Mouse (Mus musculus): Measurements from ENCODE around the gene Sell. TPM values are rescaled to one million over a fixed set of nuclear protein-coding genes. Genes with fewer than 3 reads are reported as not detected.
A peak's percentile ranks its signal among the peaks of the same experiment; 100 is the strongest.
"Not testable (repeated sequence)": the region's sequence is repeated elsewhere in the genome, so short reads cannot be mapped to it uniquely, and the experiment has no call there.

Sell gene
- 0.15 TPM in 1 of 2 replicates, not detected in the other for polyA plus RNA-seq (2014; fragmentation: Nextera tagmentation; extraction: Ambion mirVana)

DNA sequence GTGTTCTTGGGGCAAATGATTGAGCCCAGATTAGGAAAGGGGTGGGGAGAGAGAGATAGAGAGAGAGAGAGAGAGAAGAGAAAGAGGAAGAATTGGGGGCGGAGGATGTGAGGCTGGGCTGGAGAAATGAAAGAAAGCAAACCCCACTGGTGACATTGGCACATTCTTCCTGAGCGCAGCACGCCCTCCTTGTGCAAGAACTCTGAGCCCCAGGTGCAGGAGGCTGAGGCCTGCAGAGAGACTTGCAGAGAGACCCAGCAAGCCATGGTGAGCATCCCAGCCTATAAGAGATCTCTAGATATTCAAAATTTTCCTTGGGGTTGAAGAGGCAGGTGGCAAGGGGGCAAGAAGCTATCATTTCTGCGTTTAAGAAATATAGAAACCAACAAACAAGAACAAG lies at the start of gene Sell:
TSS of gene Sell (plus strand) at position 58 of the 400 bp plus-strand sequence.
- Histone ChIP-seq H3K36me3 (ENCODE audit: control insufficient read depth, insufficient read depth, low read length) (no peaks in the 10 kb centered on the region), H3K27me3 (replicated peaks; ENCODE audit: control insufficient read depth, insufficient read depth, low read length) (no peaks in the 10 kb centered on the region), H3K27ac (ENCODE audit: low read depth, low read length) (no peak within 1 kb of the TSS), H3K9ac (ENCODE audit: low read length) (no peak within 1 kb of the TSS), H3K4me1 (ENCODE audit: control insufficient read depth, insufficient read depth, low read length) (no peaks in the 10 kb centered on the region), H3K4me2 (ENCODE audit: low read length) (no peak within 1 kb of the TSS), H3K9me3 (replicated peaks; ENCODE audit: control insufficient read depth, low read length) (no peaks in the 10 kb centered on the region), H3K4me3 (ENCODE audit: low read depth, low read length) (no peak within 1 kb of the TSS)
- no peak for ATAC-seq
- DNase-seq (ENCODE audit: low spot score), result no peak
- WGBS, result 76% methylated on average over 4 of the region's 4 CpGs

DNA sequence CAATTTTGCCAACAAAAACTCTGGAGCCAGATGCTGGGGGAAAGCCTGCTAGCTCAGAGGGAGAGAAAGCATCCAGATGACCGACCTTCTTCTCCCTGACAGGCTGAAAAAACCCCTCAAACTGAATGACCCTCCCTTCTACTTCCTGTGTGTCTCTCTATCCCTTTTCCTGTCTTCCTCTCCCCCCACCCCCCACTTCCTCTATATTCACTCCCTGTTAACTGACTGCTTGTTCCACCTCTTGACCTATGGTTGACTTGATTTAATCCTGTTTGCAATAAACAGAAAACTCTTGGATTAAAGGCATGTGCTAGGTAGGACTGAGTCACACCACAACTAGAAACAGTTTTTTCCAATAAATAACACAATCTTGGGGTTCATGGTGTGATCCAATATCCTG lies 47.2 kb upstream of the Sell start:
- DNase-seq (ENCODE audit: low spot score) (no peak), ATAC-seq (no peak)
- no peaks in the 10 kb centered on the region for H3K27me3 ChIP-seq (replicated peaks; ENCODE audit: control insufficient read depth, insufficient read depth, low read length)
- H3K9ac ChIP-seq (ENCODE audit: low read length), result no peak overlapping the region
- H3K4me1 ChIP-seq (ENCODE audit: control insufficient read depth, insufficient read depth, low read length), result no peaks in the 10 kb centered on the region
- no peaks in the 10 kb centered on the region for H3K36me3 ChIP-seq (ENCODE audit: control insufficient read depth, insufficient read depth, low read length)
- H3K4me3 ChIP-seq (ENCODE audit: low read depth, low read length), result no peak overlapping the region
- no peak overlapping the region for H3K27ac ChIP-seq (ENCODE audit: low read depth, low read length)
- no peaks in the 10 kb centered on the region for H3K9me3 ChIP-seq (replicated peaks; ENCODE audit: control insufficient read depth, low read length)
- 76% methylated on average over 1 of the region's 1 CpGs for WGBS
- H3K4me2 ChIP-seq (ENCODE audit: low read length), result no peak overlapping the region

DNA sequence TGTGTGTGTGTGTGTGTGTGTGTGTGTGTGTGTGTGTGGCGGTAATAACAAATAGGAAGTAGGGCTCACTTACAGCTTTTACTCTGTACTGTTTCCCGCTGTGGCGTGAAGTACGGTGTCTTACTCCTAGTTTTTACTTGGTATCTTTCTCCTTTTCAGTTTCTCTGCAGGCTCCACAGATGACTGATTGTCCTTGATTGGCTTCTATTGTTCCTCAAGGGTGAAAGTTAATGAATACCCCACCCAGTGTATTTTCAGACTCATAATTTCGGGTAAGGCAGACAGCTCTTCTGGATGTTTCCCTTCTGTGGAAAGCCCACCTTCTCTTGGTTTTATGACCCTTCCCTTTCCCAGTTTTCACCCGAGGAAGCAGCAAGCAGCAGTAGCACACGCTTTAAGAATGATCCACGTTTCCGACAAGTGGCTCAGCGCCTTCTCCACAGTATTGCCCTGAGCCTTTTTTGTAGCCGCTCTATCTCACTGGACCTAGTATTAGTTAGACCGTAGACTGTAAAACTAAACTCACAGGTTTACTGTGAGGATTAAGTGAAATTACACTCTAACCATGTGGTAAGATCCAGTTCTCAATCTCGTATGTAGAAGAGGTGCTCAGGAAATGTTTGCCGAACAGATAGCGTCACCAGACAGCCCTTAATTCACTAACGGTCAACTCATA lies 43.4 kb upstream of the Sell start:
- ATAC-seq (no peak), DNase-seq (ENCODE audit: low spot score) (no peak)
- Histone ChIP-seq H3K9me3 (replicated peaks; ENCODE audit: control insufficient read depth, low read length) (no peaks in the 10 kb centered on the region), H3K27me3 (replicated peaks; ENCODE audit: control insufficient read depth, insufficient read depth, low read length) (no peaks in the 10 kb centered on the region), H3K27ac (ENCODE audit: low read depth, low read length) (no peak overlapping the region), H3K4me3 (ENCODE audit: low read depth, low read length) (no peak overlapping the region), H3K36me3 (ENCODE audit: control insufficient read depth, insufficient read depth, low read length) (no peaks in the 10 kb centered on the region), H3K4me1 (ENCODE audit: control insufficient read depth, insufficient read depth, low read length) (no peaks in the 10 kb centered on the region), H3K9ac (ENCODE audit: low read length) (no peak overlapping the region), H3K4me2 (ENCODE audit: low read length) (no peak overlapping the region)
- WGBS, result 91% methylated on average over 16 of the region's 16 CpGs

DNA sequence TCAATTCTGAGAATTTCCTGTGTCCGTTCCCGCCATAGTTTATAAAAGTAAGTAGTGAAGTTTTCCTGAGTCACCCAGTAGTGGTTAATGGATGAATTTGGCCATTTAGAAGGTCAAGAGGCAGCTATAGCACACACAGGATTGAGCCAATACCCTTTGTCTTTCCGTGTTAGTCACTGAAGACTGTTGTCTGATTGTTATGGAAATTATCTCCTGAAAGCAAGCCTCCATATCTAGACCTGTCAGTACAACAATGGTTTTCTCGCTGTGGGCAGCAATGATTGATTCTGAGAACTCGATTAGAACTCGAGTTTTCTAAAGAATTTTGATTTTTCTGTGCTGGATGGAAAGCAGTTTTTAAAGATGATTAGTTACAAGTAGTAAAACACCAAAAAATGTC lies 42.0 kb upstream of the Sell start:
- WGBS, result 47% methylated on average over 6 of the region's 6 CpGs
- DNase-seq (ENCODE audit: low spot score), result no peak

DNA sequence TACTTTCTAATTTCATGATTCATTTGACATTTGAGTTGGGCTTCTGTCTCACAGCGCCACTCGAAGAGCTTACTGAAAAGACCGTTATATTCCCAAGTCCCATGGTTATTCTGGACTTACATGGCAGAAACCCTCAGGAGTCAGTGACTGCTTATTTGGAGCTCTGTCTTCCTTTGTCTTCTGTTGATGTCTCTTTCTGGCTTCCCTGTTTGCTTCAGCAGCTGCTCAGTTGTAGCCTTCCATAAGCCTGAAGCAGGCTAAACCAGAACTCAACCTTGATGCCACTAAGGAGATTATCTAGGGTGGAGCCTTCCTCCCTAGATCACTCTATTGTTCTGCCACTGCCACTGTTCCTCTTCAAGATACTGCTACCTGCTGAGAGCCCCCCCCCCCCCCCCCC lies 41.0 kb upstream of the Sell start:
- not testable (repeated sequence) for H3K4me2 ChIP-seq (ENCODE audit: low read length); DNase-seq (ENCODE audit: low spot score); H3K36me3 ChIP-seq (ENCODE audit: control insufficient read depth, insufficient read depth, low read length); H3K9me3 ChIP-seq (replicated peaks; ENCODE audit: control insufficient read depth, low read length); H3K4me1 ChIP-seq (ENCODE audit: control insufficient read depth, insufficient read depth, low read length); ATAC-seq; H3K27ac ChIP-seq (ENCODE audit: low read depth, low read length); H3K9ac ChIP-seq (ENCODE audit: low read length); H3K27me3 ChIP-seq (replicated peaks; ENCODE audit: control insufficient read depth, insufficient read depth, low read length); H3K4me3 ChIP-seq (ENCODE audit: low read depth, low read length)
- 82% methylated on average over 3 of the region's 3 CpGs for WGBS

More for the DNA sequence above, 42.0 kb upstream of the Sell start:
- no peaks in the 10 kb centered on the region for H3K9me3 ChIP-seq (replicated peaks; ENCODE audit: control insufficient read depth, low read length)
- no peaks in the 10 kb centered on the region for H3K27me3 ChIP-seq (replicated peaks; ENCODE audit: control insufficient read depth, insufficient read depth, low read length)
- H3K4me2 ChIP-seq (ENCODE audit: low read length), result no peak overlapping the region
- H3K36me3 ChIP-seq (ENCODE audit: control insufficient read depth, insufficient read depth, low read length), result no peaks in the 10 kb centered on the region
- ATAC-seq, result no peak
- no peak overlapping the region for H3K27ac ChIP-seq (ENCODE audit: low read depth, low read length)
- no peak overlapping the region for H3K9ac ChIP-seq (ENCODE audit: low read length)
- no peak overlapping the region for H3K4me3 ChIP-seq (ENCODE audit: low read depth, low read length)
- no peaks in the 10 kb centered on the region for H3K4me1 ChIP-seq (ENCODE audit: control insufficient read depth, insufficient read depth, low read length)

DNA sequence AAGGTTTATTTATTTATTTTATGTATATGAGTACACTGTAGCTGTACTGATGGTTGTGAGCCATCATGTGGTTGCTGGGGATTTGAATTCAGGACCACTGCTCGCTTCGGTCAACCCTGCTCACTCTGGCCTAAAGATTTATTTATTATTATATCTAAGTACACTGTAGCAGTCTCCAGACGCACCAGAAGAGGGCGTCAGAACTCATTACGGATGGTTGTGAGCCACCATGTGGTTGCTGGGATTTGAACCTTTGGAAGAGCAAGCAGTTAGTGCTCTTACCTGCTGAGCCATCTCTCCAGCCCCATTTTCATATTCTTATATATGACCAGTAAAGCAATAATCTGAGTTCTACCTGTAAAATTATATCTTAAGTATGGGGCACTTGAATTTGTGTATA lies 39.7 kb upstream of the Sell start:
- not testable (repeated sequence) for ATAC-seq; H3K9me3 ChIP-seq (replicated peaks; ENCODE audit: control insufficient read depth, low read length); DNase-seq (ENCODE audit: low spot score); H3K4me3 ChIP-seq (ENCODE audit: low read depth, low read length); H3K9ac ChIP-seq (ENCODE audit: low read length); H3K4me1 ChIP-seq (ENCODE audit: control insufficient read depth, insufficient read depth, low read length); H3K4me2 ChIP-seq (ENCODE audit: low read length); H3K36me3 ChIP-seq (ENCODE audit: control insufficient read depth, insufficient read depth, low read length); H3K27ac ChIP-seq (ENCODE audit: low read depth, low read length); H3K27me3 ChIP-seq (replicated peaks; ENCODE audit: control insufficient read depth, insufficient read depth, low read length)
- WGBS, result 84% methylated on average over 5 of the region's 5 CpGs

DNA sequence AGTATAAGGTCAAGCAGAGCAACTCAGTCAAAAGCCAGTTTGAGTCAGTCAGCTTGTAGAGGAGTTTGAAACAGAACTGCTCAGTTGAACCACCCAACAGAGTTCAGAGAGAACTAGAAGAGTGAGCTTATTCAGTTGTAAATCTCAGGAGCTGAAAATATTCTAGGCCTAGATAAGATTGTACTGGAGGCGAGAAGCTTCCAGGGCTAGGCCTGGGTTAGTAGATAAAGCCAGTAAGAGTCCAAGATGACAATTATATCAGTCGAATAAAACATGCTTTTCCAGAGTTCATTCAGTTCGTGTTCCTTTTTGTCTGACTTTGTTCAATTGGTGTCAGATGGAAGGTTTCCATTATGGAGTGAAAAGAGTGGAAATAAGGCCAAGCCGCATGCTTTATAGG lies 36.1 kb upstream of the Sell start:
- ATAC-seq (no peak), DNase-seq (ENCODE audit: low spot score) (no peak)
- H3K36me3 ChIP-seq (ENCODE audit: control insufficient read depth, insufficient read depth, low read length), result no peaks in the 10 kb centered on the region
- H3K4me2 ChIP-seq (ENCODE audit: low read length), result no peak overlapping the region
- no peak overlapping the region for H3K4me3 ChIP-seq (ENCODE audit: low read depth, low read length)
- no peaks in the 10 kb centered on the region for H3K9me3 ChIP-seq (replicated peaks; ENCODE audit: control insufficient read depth, low read length)
- H3K9ac ChIP-seq (ENCODE audit: low read length), result no peak overlapping the region
- WGBS, result 87% methylated on average over 4 of the region's 4 CpGs
- no peak overlapping the region for H3K27ac ChIP-seq (ENCODE audit: low read depth, low read length)
- H3K4me1 ChIP-seq (ENCODE audit: control insufficient read depth, insufficient read depth, low read length), result no peaks in the 10 kb centered on the region
- H3K27me3 ChIP-seq (replicated peaks; ENCODE audit: control insufficient read depth, insufficient read depth, low read length), result no peaks in the 10 kb centered on the region

DNA sequence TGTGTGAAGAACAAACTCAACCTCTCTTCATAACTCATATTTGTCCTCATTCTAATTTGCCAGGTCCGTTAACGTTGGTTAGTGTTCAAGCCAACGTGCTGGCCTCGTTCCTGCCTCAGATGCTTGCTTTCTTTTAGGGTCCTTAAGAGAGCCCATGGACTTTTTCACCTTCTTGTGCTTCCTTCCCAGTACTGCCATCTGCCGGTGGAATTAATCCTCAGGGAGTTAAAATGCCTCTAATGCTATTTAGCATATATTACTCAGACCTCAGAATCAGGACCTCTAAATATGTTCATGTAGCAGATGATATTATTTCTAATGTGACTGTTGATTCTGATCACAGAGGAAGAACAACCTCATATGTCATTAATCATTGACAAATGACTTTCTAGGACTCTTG lies 34.4 kb upstream of the Sell start:
- Histone ChIP-seq H3K27me3 (replicated peaks; ENCODE audit: control insufficient read depth, insufficient read depth, low read length) (no peaks in the 10 kb centered on the region), H3K4me1 (ENCODE audit: control insufficient read depth, insufficient read depth, low read length) (no peaks in the 10 kb centered on the region), H3K9me3 (replicated peaks; ENCODE audit: control insufficient read depth, low read length) (no peaks in the 10 kb centered on the region), H3K4me3 (ENCODE audit: low read depth, low read length) (no peak overlapping the region), H3K36me3 (ENCODE audit: control insufficient read depth, insufficient read depth, low read length) (no peaks in the 10 kb centered on the region), H3K9ac (ENCODE audit: low read length) (no peak overlapping the region), H3K4me2 (ENCODE audit: low read length) (no peak overlapping the region), H3K27ac (ENCODE audit: low read depth, low read length) (no peak overlapping the region)
- ATAC-seq (no peak), DNase-seq (ENCODE audit: low spot score) (peak; percentile 6)
- 57% methylated on average over 5 of the region's 5 CpGs for WGBS

DNA sequence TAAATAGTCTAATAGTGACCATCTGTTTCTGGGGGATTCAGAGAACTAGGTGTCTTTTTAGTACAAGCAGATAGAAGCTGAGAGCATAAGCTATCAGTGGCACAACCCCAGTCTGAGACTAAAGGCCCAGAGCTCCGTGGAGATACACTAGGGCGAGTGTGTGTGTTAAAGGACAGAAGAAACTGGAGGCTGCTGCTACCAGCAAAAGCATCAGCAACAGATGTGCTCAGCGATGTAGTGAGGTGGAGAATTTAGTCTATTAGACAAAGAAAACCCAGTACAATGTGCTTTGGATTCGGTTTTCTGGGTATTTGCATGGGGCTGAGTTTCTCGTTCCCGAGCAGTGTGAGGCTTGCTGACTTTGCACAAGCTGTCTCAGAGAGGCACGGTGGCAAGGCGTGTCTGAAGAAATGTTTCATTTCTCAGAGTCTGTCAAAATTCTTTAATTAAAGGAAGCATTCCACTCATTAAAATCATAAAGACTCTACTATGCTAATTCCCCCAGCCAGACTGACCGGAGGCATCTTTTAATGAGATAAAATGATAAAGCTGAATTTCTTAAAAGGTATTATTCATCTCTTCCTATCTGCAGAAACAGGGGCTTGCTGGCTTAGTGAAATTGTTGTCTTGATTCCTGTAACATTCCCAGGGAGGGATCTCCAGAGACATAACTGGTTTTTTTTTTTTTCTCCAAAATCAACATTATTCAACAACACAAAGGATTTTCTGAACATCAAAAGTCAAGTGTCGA lies 21.2 kb upstream of the Sell start:
- Histone ChIP-seq H3K4me1 (ENCODE audit: control insufficient read depth, insufficient read depth, low read length) (no peaks in the 10 kb centered on the region), H3K9me3 (replicated peaks; ENCODE audit: control insufficient read depth, low read length) (no peaks in the 10 kb centered on the region), H3K4me2 (ENCODE audit: low read length) (no peak overlapping the region), H3K36me3 (ENCODE audit: control insufficient read depth, insufficient read depth, low read length) (no peaks in the 10 kb centered on the region), H3K27me3 (replicated peaks; ENCODE audit: control insufficient read depth, insufficient read depth, low read length) (no peaks in the 10 kb centered on the region), H3K27ac (ENCODE audit: low read depth, low read length) (no peak overlapping the region), H3K4me3 (ENCODE audit: low read depth, low read length) (no peak overlapping the region), H3K9ac (ENCODE audit: low read length) (no peak overlapping the region)
- no peak for ATAC-seq
- DNase-seq (ENCODE audit: low spot score), result no peak
- WGBS, result 75% methylated on average over 10 of the region's 10 CpGs
